Mouse (Mus musculus): Measurements from ENCODE around the gene Tomm20. TPM values are rescaled to one million over a fixed set of nuclear protein-coding genes. Genes with fewer than 3 reads are reported as not detected.

Gene Tomm20
- 221 and 316 TPM in 2 replicates for polyA plus RNA-seq (2012; rRNA removed)

GRCm38 (mm10) chr8:126945730-126946163 is at the start of gene Tomm20:
Gene Tomm20 (minus strand): TSS chr8:126945844.

GRCm38 (mm10) chr8:126970579-126971313 is 25.1 kb upstream of the Tomm20 start, which contains the start of gene Rbm34:
Gene Rbm34 (minus strand): TSS chr8:126971071.

Other genes with a start within 250 kb of the Tomm20 start
- 13.4 and 13.7 TPM in 2 replicates for gene Rbm34, start 25.2 kb upstream of the Tomm20 start, polyA plus RNA-seq (2012; rRNA removed)
- 28.1 and 28.2 TPM in 2 replicates for gene Pard3, start 118.0 kb upstream of the Tomm20 start, polyA plus RNA-seq (2012; rRNA removed)